Mouse (Mus musculus) midbrain, postnatal 0 days (tissue): ENCODE data around the gene Trp73. TPM values are rescaled to one million over a fixed set of nuclear protein-coding genes. Genes with fewer than 3 reads are reported as not detected.

Experiments
- ATAC-seq: fragments of 200-750 bp; cut with Nextera tagmentation; 2 replicates; pipeline ENCODE4 v1.8.0; 2017; ENCODE audit warnings: moderate number of reproducible peaks, mild to moderate bottlenecking, moderate TSS enrichment, moderate library complexity; ENCODE audit not compliant: low FRiP score
- DNase-seq: peaks from one replicate; pipeline ENCODE4 v3.0.0-alpha.2; 2015; ENCODE audit warnings: low spot score
- H3K27ac ChIP-seq: fragments of 300-500 bp; sonication (generic); 2 replicates; pipeline ENCODE4 v1.5.1; 2014; ENCODE audit warnings: low read depth, mild to moderate bottlenecking, low read length, mixed read lengths
- H3K27me3 ChIP-seq: fragments of 300-500 bp; sonication (generic); 2 replicates; pipeline ENCODE4 v1.6.1; 2014; ENCODE audit warnings: low read length, control low read depth, mixed read lengths; ENCODE audit not compliant: insufficient read depth
- H3K36me3 ChIP-seq: fragments of 300-500 bp; sonication (generic); 2 replicates; pipeline ENCODE4 v1.6.1; 2014; ENCODE audit warnings: low read length, control low read depth, mixed read lengths; ENCODE audit not compliant: insufficient read depth
- H3K4me1 ChIP-seq: fragments of 300-500 bp; sonication (generic); 2 replicates; pipeline ENCODE4 v1.6.1; 2014; ENCODE audit warnings: mild to moderate bottlenecking, control low read depth, antibody characterized with exemption, low read length, mixed read lengths; ENCODE audit not compliant: insufficient read depth
- H3K4me2 ChIP-seq: fragments of 300-500 bp; sonication (generic); 2 replicates; pipeline ENCODE4 v1.6.1; 2014; ENCODE audit warnings: low read depth, mild to moderate bottlenecking, low read length, mixed read lengths; ENCODE audit not compliant: poor library complexity, severe bottlenecking
- H3K4me3 ChIP-seq: fragments of 300-500 bp; sonication (generic); 2 replicates; pipeline ENCODE4 v1.5.1; 2014; ENCODE audit warnings: low read depth, mild to moderate bottlenecking, low read length, moderate library complexity
- H3K9ac ChIP-seq: fragments of 300-500 bp; sonication (generic); replicated peaks from 2 replicates; pipeline ENCODE4 v1.6.1; 2014; ENCODE audit warnings: mild to moderate bottlenecking, low read length, moderate library complexity, mixed read lengths; ENCODE audit not compliant: poor library complexity, severe bottlenecking
- H3K9me3 ChIP-seq: fragments of 300-500 bp; sonication (generic); 2 replicates; pipeline ENCODE4 v1.6.1; 2016; ENCODE audit warnings: low read length, control low read depth
- CTCF ChIP-seq: IDR thresholded peaks from 2 replicates; pipeline ENCODE4 v1.5.1; 2016; ENCODE audit warnings: antibody characterized with exemption, mild to moderate bottlenecking
- WGBS: fragments of 180-500 bp; shearing (Covaris S2); extraction: QIAGEN DNeasy Blood & Tissue Kit; methylation state at CpG from one replicate; pipeline ENCODE4 v1.1.7; 2014; 5-methylcytosine and 5-hydroxymethylcytosine counted together
- polyA plus RNA-seq: library from polyadenylated mRNA; unstranded; fragments of >200 nt; fragmentation: Nextera tagmentation; extraction: Ambion mirVana; gene quantifications from 2 replicates; pipeline ENCODE4 v1.2.1, GENCODE M21; 2015
- total RNA-seq: library from RNA; depleted of rRNA; stranded (reverse); fragments of >200 nt; gene quantifications from 2 replicates; pipeline ENCODE4 v1.2.3, GENCODE M21; 2014

Trp73 gene
- total and polyA plus RNA-seq, 2 experiments from 2014 or later = 0.49 to 0.52 TPM

DNA sequence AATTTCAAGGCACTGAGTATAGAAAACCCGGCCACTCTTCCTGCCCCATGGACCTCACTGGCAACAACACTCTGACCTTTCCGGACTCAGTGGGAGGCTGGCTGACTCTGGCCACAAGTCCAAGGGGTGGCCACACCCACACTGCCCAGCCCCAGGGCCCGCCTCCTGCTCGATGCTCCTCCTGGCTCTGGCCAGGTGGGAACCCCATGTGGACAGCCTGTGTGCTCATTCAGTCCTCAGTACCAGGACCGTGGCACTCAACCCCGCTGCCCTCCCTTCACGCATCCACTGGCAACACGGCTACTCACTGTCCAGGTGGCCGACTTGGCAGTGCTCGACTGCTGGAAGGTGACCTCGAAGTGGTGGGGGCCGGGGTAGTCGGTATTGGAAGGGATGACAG lies 59.0 kb downstream of the Trp73 start:
- DNase-seq (no peak), ATAC-seq (no peak)
- H3K27me3 ChIP-seq = peaks cover 37% of the 10 kb centered on the region; the same call in 1 of the 2 replicates
- no peaks in the 10 kb centered on the region for H3K36me3 ChIP-seq
- H3K4me3 ChIP-seq = peak overlapping the region; percentile 17; the same call in 1 of the 2 replicates
- H3K9ac ChIP-seq = no peak overlapping the region
- no peak overlapping the region for H3K27ac ChIP-seq
- 6% methylated on average over 13 of the region's 13 CpGs for WGBS
- no peaks in the 10 kb centered on the region for H3K4me1 ChIP-seq
- H3K9me3 ChIP-seq = no peaks in the 10 kb centered on the region
- peak overlapping the region; percentile 30 for H3K4me2 ChIP-seq
- TF ChIP-seq CTCF = no peak

GRCm38 (mm10) chr4:154080211-154080610 lies 59.8 kb downstream of the Trp73 start:
- Histone ChIP-seq H3K27ac (no peak overlapping the region), H3K36me3 (no peaks in the 10 kb centered on the region), H3K9ac (no peak overlapping the region), H3K4me1 (no peaks in the 10 kb centered on the region), H3K4me2 (no peak overlapping the region), H3K27me3 (peaks cover 37% of the 10 kb centered on the region; the same call in 1 of the 2 replicates), H3K9me3 (no peaks in the 10 kb centered on the region), H3K4me3 (no peak overlapping the region)
- TF ChIP-seq CTCF = no peak
- no peak for ATAC-seq
- no peak for DNase-seq
- WGBS = 48% methylated on average over 4 of the region's 4 CpGs

DNA sequence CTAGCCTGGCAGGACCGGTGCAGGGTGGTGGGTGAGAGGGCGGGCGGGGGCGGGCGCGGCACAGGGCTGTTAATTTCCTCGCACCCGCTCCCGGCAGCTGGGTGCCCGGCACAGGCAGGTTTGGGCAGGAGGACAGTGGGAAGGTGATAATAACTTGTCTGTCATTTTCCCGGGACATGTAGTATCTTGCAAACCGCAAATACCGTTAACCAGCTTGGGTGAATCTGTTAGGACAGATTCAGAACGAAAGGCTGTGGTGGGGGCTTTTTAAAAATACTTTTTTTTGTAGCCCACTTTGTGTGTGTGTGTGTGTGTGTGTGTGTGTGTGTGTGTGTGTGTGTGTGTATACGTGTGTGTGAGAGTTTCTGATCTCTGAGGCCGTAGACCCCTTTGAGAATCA lies 68.1 kb downstream of the Trp73 start:
- WGBS = 18% methylated on average over 16 of the region's 16 CpGs
- Histone ChIP-seq H3K9ac (no peak overlapping the region), H3K9me3 (no peaks in the 10 kb centered on the region), H3K27ac (no peak overlapping the region), H3K27me3 (peaks cover 19% of the 10 kb centered on the region; the same call in 1 of the 2 replicates), H3K4me1 (no peaks in the 10 kb centered on the region), H3K36me3 (no peaks in the 10 kb centered on the region), H3K4me2 (peak overlapping the region; percentile 28), H3K4me3 (peak overlapping the region; percentile 10; the same call in 1 of the 2 replicates)
- no peak for DNase-seq
- no peak for TF ChIP-seq CTCF
- ATAC-seq = no peak

DNA sequence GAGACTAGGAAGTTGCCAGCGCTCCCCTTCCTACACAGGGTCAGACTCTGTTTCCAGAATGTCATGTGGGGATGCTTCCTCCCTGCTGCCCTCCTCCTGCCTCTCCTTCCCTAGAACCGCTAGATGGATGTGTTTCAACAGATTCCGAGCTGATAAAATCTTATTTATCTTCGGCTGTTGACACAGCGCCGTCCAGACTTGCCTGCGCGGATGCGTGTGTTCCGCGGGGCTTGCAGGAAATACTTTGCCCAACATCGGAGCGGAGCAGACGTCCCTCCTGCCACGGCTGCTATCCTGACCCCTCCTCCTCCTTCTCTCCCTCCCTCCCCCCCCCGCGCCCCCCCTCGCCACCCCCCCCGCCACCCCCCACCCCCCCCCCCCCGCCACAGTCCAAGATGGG lies 68.5 kb downstream of the Trp73 start:
- WGBS = 2% methylated on average over 15 of the region's 20 CpGs
- H3K4me1 ChIP-seq = no peaks in the 10 kb centered on the region
- no peak for ATAC-seq
- TF ChIP-seq CTCF = no peak
- peak overlapping the region; percentile 28 for H3K4me2 ChIP-seq
- H3K27ac ChIP-seq = no peak overlapping the region
- DNase-seq = no peak
- H3K9me3 ChIP-seq = no peaks in the 10 kb centered on the region
- H3K36me3 ChIP-seq = no peaks in the 10 kb centered on the region
- peaks cover 19% of the 10 kb centered on the region; the same call in 1 of the 2 replicates for H3K27me3 ChIP-seq
- H3K9ac ChIP-seq = no peak overlapping the region
- peak overlapping the region; percentile 10; the same call in 1 of the 2 replicates for H3K4me3 ChIP-seq

DNA sequence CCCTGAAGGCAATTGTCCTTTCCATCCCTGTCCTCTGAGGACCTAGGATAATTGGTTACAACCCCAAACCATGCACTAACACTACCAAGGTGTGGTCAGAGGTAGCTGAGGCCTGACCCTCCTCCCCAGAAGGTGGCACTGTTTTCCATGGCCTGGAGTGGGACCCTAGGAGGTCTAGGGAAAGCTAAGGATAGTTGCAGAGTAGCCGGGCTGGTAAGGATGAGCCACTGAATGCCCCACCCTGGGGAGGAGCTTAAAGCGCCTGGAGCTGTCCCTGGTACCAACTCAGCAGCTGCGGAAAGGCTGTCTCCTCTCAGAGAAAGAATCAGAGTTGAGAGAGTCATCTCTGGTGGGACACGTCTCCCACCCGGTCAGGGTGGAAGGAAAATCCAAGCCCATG lies 69.1 kb downstream of the Trp73 start:
- Histone ChIP-seq H3K27me3 (peaks cover 19% of the 10 kb centered on the region; the same call in 1 of the 2 replicates), H3K4me2 (no peak overlapping the region), H3K4me1 (no peaks in the 10 kb centered on the region), H3K9ac (no peak overlapping the region), H3K36me3 (no peaks in the 10 kb centered on the region), H3K27ac (no peak overlapping the region), H3K9me3 (no peaks in the 10 kb centered on the region), H3K4me3 (no peak overlapping the region)
- 0% methylated on average over 5 of the region's 5 CpGs for WGBS
- TF ChIP-seq CTCF = peak; percentile 62
- peak; percentile 33 for DNase-seq
- ATAC-seq = no peak

DNA sequence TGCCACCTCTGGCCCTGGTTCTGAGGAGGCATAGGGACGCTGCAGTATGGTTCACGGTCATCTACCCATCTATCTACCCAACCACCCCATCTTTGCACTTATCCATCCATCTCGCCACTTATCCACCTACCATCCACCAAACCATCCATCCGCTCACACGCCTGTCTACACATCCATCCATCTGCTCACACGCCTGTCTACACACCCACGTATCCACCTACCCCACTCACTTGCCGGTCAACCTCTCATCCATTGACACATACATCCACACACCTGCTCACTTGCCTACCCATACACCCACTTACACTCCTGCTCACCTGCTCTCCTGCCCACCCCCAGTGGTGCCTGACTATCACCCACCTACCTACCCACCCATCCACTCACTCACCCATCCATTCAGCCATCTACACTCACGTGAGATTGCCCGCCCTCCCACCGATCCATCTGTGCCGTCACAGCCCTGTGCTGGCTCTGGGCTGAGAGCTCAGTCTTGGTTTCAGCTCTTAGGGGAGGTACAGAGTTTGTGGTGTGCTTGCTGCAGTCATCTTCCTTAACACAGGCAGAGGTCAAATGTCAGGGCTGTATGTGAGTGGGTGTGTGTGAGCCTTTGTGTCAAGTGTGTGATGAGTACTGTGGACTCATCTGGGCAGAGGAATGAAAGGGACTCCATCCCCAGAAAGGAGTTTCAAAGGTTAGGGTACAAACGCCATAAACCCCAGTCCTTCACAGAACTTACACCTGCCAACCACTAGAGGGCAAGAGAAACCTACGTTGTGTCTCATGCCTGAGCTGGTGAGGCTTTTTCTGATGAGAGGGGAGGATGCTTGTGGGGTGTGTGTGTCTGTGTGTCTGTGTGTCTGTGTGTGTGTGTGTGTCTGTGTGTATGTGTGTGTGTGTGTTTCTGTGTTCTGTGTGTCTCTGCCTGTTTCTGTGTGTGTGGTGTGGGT lies 74.9 kb downstream of the Trp73 start:
- Histone ChIP-seq H3K4me1 (no peaks in the 10 kb centered on the region), H3K27ac (no peak overlapping the region), H3K4me2 (no peak overlapping the region), H3K4me3 (no peak overlapping the region), H3K36me3 (no peaks in the 10 kb centered on the region), H3K27me3 (no peaks in the 10 kb centered on the region), H3K9me3 (no peaks in the 10 kb centered on the region), H3K9ac (no peak overlapping the region)
- DNase-seq = peak; percentile 74
- TF ChIP-seq CTCF = peak; percentile 98
- ATAC-seq = 0 out of 2 replicates have a peak, but pooled peaks have one; percentile 48
- WGBS = 63% methylated on average over 14 of the region's 14 CpGs
